Mouse (Mus musculus): Measurements from ENCODE around the gene Ercc2.

DNA sequence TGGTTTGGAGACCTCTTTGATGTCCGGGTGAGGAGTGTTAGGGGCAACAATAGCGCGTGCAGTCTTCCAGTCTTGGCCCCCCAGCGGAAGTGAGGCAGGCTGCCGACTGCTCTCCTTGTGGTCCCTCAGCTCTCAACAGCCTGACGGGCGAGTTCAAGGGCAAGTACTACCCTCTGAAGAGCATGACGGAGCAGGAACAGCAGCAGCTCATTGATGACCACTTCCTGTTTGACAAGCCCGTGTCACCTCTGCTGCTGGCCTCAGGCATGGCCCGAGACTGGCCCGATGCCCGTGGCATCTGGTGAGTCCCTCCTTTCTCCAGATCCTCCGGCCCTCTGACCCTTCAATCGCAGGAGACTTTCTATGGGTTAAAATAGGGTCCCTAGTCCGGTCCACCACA lies 34.8 kb downstream of the Ercc2 start:
- TF ChIP-seq CTCF (IDR thresholded peaks at IDR 0.05; ENCODE audit: low read depth) (no peak), EP300 (IDR thresholded peaks at IDR 0.05; ENCODE audit: low read depth) (no peak)

All from liver, embryonic 14.5 days (tissue).